8 mouse cellular contexts compared by ENCODE assay signal in genomic region chr15:78320825-78321496, GRCm38 (mm10). TPM values are rescaled to one million over a fixed set of nuclear protein-coding genes. Genes with fewer than 3 reads are reported as not detected.
DNase-seq lines count a peak whose midpoint lies in the region; ATAC-seq and TF ChIP-seq lines count a peak whose summit lies in the region.

No protein-coding gene starts in this region.

- no peak for TF ChIP-seq POLR2A in olfactory bulb, adult 2 months (IDR thresholded peaks at IDR 0.05; ENCODE audit: insufficient read depth, low read depth, low read length)
- no peak for TF ChIP-seq POLR2A in thymus, adult 2 months (IDR thresholded peaks at IDR 0.05; ENCODE audit: control insufficient read depth, extremely low read depth, insufficient read depth, low read length, poor library complexity)

- peak; percentile 66 for DNase-seq in B cell, adult 2 months
- peak; percentile 76 to 94 for DNase-seq in adrenal gland, adult (ENCODE audit: inconsistent age in 2 of 2, low spot score in 1 of 2)
- DNase-seq in embryo, embryonic 11.5 days (ENCODE audit: low read depth, low spot score), result peak; percentile 34
- DNase-seq in kidney, postnatal 14 days, result peak; percentile 86
- DNase-seq in liver, embryonic 13.5 days, result peak; percentile 54
- peak; percentile 56 for DNase-seq in thymus, adult 2 months

- peak; percentile 68 for TF ChIP-seq CTCF in olfactory bulb, adult 2 months (IDR thresholded peaks at IDR 0.05; ENCODE audit: insufficient read depth, low read depth, low read length)
- peak; percentile 73; the same call in 1 of the 2 replicates for TF ChIP-seq CTCF in thymus, adult 2 months (IDR thresholded peaks at IDR 0.05; ENCODE audit: borderline replicate concordance, control insufficient read depth, extremely low read depth, insufficient read depth, low read length, poor library complexity)

- ATAC-seq in heart, embryonic 11.5 days (replicated peaks; ENCODE audit: insufficient number of reproducible peaks, low FRiP score, low TSS enrichment), result peak; percentile 78
- peak; percentile 54 for ATAC-seq in liver, embryonic 13.5 days (ENCODE audit: low read depth)

- no peak overlapping the region for H3K4me3 ChIP-seq in heart, embryonic 11.5 days (ENCODE audit: low read depth, low read length)
- H3K4me3 ChIP-seq in liver, embryonic 13.5 days (replicated peaks), result no peak overlapping the region
- no peak overlapping the region for H3K4me3 ChIP-seq in olfactory bulb, adult 2 months (ENCODE audit: insufficient read depth, low read depth, low read length)
- H3K4me3 ChIP-seq in thymus, adult 2 months (ENCODE audit: control insufficient read depth, insufficient read depth, low read length), result no peak overlapping the region

- 16% methylated on average over 5 of the region's 5 CpGs for WGBS in heart, embryonic 11.5 days (ENCODE audit: insufficient replicate concordance)
- 8% methylated on average over 5 of the region's 5 CpGs for WGBS in liver, embryonic 13.5 days (ENCODE audit: insufficient replicate concordance)
- WGBS in olfactory bulb, adult 2 months, result 27% methylated on average over 5 of the region's 5 CpGs
- WGBS in thymus, adult 2 months, result 26% methylated on average over 5 of the region's 5 CpGs

- no peak overlapping the region; the same call in 1 of the 2 replicates for H3K9ac ChIP-seq in heart, embryonic 11.5 days (ENCODE audit: low read depth, low read length)
- H3K9ac ChIP-seq in liver, embryonic 13.5 days, result no peak overlapping the region

- H3K4me1 ChIP-seq in heart, embryonic 11.5 days (ENCODE audit: control insufficient read depth, insufficient read depth, low read length), result no peaks in the 10 kb centered on the region
- peaks cover 26% of the 10 kb centered on the region for H3K4me1 ChIP-seq in liver, embryonic 13.5 days (replicated peaks)
- peaks cover 3% of the 10 kb centered on the region; the same call in 1 of the 2 replicates for H3K4me1 ChIP-seq in olfactory bulb, adult 2 months (ENCODE audit: control insufficient read depth, insufficient read depth, low read length)
- no peaks in the 10 kb centered on the region for H3K4me1 ChIP-seq in thymus, adult 2 months (replicated peaks; ENCODE audit: control insufficient read depth, insufficient read depth, low read length)

- H3K27me3 ChIP-seq in heart, embryonic 11.5 days (ENCODE audit: control insufficient read depth, insufficient read depth, low read length), result no peaks in the 10 kb centered on the region
- peaks cover 4% of the 10 kb centered on the region; the same call in 1 of the 2 replicates for H3K27me3 ChIP-seq in liver, embryonic 13.5 days
- no peaks in the 10 kb centered on the region for H3K27me3 ChIP-seq in thymus, adult 2 months (ENCODE audit: control insufficient read depth, insufficient read depth, low read length)

- no peak overlapping the region for H3K27ac ChIP-seq in heart, embryonic 11.5 days (ENCODE audit: low read depth, low read length)
- no peak overlapping the region for H3K27ac ChIP-seq in liver, embryonic 13.5 days
- H3K27ac ChIP-seq in olfactory bulb, adult 2 months (ENCODE audit: insufficient read depth, low read depth, low read length), result no peak overlapping the region
- no peak overlapping the region for H3K27ac ChIP-seq in thymus, adult 2 months (ENCODE audit: control insufficient read depth, insufficient read depth, low read length)

- no peaks in the 10 kb centered on the region for H3K9me3 ChIP-seq in heart, embryonic 11.5 days (replicated peaks; ENCODE audit: control insufficient read depth, low read length)
- no peaks in the 10 kb centered on the region for H3K9me3 ChIP-seq in liver, embryonic 13.5 days (replicated peaks)

- H3K36me3 ChIP-seq in heart, embryonic 11.5 days (ENCODE audit: control insufficient read depth, insufficient read depth, low read length), result no peaks in the 10 kb centered on the region
- H3K36me3 ChIP-seq in liver, embryonic 13.5 days, result no peaks in the 10 kb centered on the region
- no peaks in the 10 kb centered on the region for H3K36me3 ChIP-seq in thymus, adult 2 months (ENCODE audit: control insufficient read depth, insufficient read depth, low read length)

- no peak overlapping the region for H3K4me2 ChIP-seq in heart, embryonic 11.5 days
- H3K4me2 ChIP-seq in liver, embryonic 13.5 days, result no peak overlapping the region

RNA-seq across cellular contexts. Expression of gene Csf2rb, which starts 4.6 kb away (rescaled TPM):
- 6.5 and 6.6 TPM in 2 replicates for polyA plus RNA-seq in heart, embryonic 11.5 days (2014; fragmentation: Nextera tagmentation; extraction: Ambion mirVana)
- 3.3 and 3.8 TPM in 2 replicates for polyA plus RNA-seq in liver, embryonic 13.5 days (2015; fragmentation: Nextera tagmentation; extraction: Ambion mirVana)
- not detected in 2 replicates for polyA plus RNA-seq in olfactory bulb, adult 2 months (2012; ENCODE audit: insufficient read depth, insufficient read length, low replicate concordance, missing spikeins)
- polyA plus RNA-seq in thymus, adult 2 months (2012; rRNA removed), result 35.0 and 38.3 TPM in 2 replicates

RNA-seq across cellular contexts. Expression of gene Csf2rb2, which starts 15.4 kb away (rescaled TPM):
- 0.80 and 1.00 TPM in 2 replicates for polyA plus RNA-seq in heart, embryonic 11.5 days (2014; fragmentation: Nextera tagmentation; extraction: Ambion mirVana)
- polyA plus RNA-seq in liver, embryonic 13.5 days (2015; fragmentation: Nextera tagmentation; extraction: Ambion mirVana), result 0.54 and 0.83 TPM in 2 replicates
- not detected in 2 replicates for polyA plus RNA-seq in olfactory bulb, adult 2 months (2012; ENCODE audit: insufficient read depth, insufficient read length, low replicate concordance, missing spikeins)
- polyA plus RNA-seq in thymus, adult 2 months (2012; rRNA removed), result 17.2 and 19.9 TPM in 2 replicates

Comparison
In these comparisons a context has a peak if more than half of its experiments do, and no peak if none do; other contexts are left out.
1. DNase-seq: peak in every context shown above with its lines; median percentile 86 in kidney, postnatal 14 days; 85 in adrenal gland, adult; 66 in B cell, adult 2 months; 56 in thymus, adult 2 months; 54 in liver, embryonic 13.5 days; 34 in embryo, embryonic 11.5 days.